Mouse (Mus musculus) cerebellum, adult 2 months (tissue): ENCODE data around the gene Tsga10.

ENCODE experiments used
- CTCF ChIP-seq: fragments of 200-500 bp; IDR thresholded peaks from 2 replicates; pipeline ENCODE4 v1.5.1; 2011; ENCODE audit warnings: low read depth, mild to moderate bottlenecking, control low read depth, low read length, moderate library complexity, borderline replicate concordance; ENCODE audit not compliant: insufficient read depth
- POLR2A ChIP-seq: fragments of 200-500 bp; IDR thresholded peaks from 2 replicates; pipeline ENCODE4 v1.6.1; 2011; ENCODE audit warnings: low read length, control low read depth, borderline replicate concordance; ENCODE audit not compliant: insufficient read depth

DNA sequence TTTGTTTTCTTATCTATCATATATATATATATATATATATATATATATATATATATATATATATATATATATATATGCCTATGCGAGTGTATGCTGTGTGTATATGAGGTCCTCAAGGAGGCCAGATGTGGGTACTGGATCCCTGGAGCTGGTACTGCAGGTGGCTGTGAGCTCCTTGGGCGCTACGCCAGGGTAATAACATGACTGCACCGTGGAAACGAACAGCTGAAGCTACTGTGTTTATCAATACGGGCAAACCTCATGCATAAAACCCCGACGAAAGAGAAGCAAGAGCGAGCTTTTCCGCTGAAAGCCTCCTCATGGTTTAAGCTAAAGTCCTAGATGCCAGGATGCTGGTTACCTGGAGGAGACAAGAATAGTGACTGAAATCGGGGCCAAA, 124.1 kb downstream of the Tsga10 start:
- TF ChIP-seq CTCF (no peak), POLR2A (no peak)
